Mouse (Mus musculus) colon, adult 2 months (tissue): ENCODE data around the gene Btn2a2. TPM values are rescaled to one million over a fixed set of nuclear protein-coding genes. Genes with fewer than 3 reads are reported as not detected.

Experiments
- polyA plus RNA-seq: library from polyadenylated mRNA; depleted of rRNA; stranded (reverse); fragments of >200 nt; gene quantifications from 2 replicates; pipeline ENCODE4 v1.2.3, GENCODE M21; 2012; rRNA removed

Gene Btn2a2
- polyA plus RNA-seq = not detected in 2 replicates

GRCm38 (mm10) chr13:23488400-23489322, at the start of gene Btn2a2:
Btn2a2 (minus strand) TSS chr13:23488857.

GRCm38 (mm10) chr13:23535137-23536075, 46.7 kb upstream of the Btn2a2 start, which contains the start of gene Hist1h3g:
Hist1h3g (plus strand) TSS chr13:23535422.

GRCm38 (mm10) chr13:23533560-23534367, 45.1 kb upstream of the Btn2a2 start, which contains the start of gene Hist1h2af:
Hist1h2af (plus strand) TSS chr13:23533906.

DNA sequence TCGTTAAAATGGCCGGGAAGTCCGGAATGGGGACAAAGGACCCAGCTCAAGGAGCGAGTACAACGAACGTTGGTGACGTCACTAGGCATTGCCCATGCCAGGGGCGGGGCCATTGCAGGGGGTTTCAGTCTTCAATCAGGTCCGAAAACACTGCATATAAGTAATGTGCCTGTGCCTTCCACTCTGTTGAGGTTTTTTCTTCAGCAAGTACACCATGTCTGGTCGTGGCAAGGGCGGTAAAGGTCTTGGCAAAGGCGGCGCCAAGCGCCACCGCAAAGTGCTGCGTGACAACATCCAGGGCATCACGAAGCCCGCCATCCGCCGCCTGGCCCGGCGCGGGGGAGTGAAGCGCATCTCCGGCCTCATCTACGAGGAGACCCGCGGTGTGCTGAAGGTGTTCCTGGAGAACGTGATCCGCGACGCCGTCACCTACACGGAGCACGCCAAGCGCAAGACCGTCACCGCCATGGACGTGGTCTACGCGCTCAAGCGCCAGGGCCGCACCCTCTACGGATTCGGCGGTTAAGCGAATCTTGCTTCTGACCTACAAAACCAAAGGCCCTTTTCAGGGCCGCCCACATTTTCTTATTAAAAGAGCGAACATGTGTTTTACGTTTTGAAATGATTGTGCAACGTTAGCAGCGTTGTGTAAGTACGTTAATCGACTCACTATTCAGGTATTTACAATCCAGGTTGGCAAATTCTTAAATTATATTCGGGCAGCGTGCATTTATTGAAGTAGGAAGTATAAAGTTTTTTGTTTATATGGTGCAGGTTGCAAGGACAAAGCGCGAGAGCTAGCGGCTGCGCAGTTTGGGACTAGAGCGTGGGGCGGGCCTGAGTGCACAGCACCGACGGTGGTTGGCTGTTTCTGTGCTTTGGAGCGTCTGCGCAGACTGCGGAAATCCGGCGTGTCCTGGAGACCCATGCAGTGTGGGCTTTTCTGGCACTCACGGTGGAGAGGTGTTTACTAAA, 42.5 kb upstream of the Btn2a2 start, which contains the start of gene Hist1h4h:
Hist1h4h (plus strand) TSS at position 150 of the 975 bp plus-strand sequence.

DNA sequence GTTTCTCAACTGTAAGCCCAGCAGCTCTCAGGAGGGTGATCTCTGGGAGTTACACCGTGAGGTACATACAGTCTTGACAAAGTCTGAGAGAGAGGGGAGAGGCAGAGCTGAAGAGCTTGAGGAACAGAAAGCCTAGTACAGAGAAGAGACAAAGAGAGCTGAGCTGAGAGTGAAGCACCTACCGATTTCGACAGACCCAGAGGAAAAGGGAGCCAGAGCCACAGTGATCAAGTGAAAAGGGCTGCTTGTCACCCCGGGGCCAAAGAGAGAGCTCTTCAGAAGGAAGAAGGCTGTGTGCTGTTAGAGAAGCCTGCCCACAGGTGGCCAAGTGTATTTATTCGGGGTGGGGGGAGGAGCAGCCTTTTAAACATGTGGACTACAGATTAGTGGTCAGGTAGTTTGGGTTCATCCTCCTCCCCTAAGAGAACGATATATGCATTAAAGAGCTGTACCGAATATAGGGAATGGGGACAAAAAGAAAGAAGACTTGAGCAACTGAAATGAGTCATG, 23.0 kb downstream of the Btn2a2 start, which contains the start of gene Btn1a1:
Btn1a1 (minus strand) TSS at position 302 of the 510 bp plus-strand sequence.

Other genes starting within 250 kb of the Btn2a2 start
- not detected in 2 replicates for gene Vmn1r223, start 241.7 kb downstream of the Btn2a2 start, polyA plus RNA-seq
- 0.49 and 0.74 TPM in 2 replicates for gene Zfp322a, start 119.6 kb downstream of the Btn2a2 start, polyA plus RNA-seq
- gene Abt1, start 65.0 kb downstream of the Btn2a2 start, polyA plus RNA-seq = 1.9 and 2.0 TPM in 2 replicates
- gene Btn1a1, start 23.0 kb downstream of the Btn2a2 start, polyA plus RNA-seq = 1.8 and 2.3 TPM in 2 replicates
- gene Hist1h4h, start 42.2 kb upstream of the Btn2a2 start, polyA plus RNA-seq = 42.2 and 63.4 TPM in 2 replicates
- gene Hist1h2af, start 45.0 kb upstream of the Btn2a2 start, polyA plus RNA-seq = 245 and 289 TPM in 2 replicates
- gene Hist1h3g, start 46.6 kb upstream of the Btn2a2 start, polyA plus RNA-seq = 23.2 and 33.2 TPM in 2 replicates
- gene Hist1h2bh, start 54.5 kb upstream of the Btn2a2 start, polyA plus RNA-seq = 4.9 and 5.3 TPM in 2 replicates
- gene Hist1h3f, start 55.2 kb upstream of the Btn2a2 start, polyA plus RNA-seq = 5.0 and 6.7 TPM in 2 replicates
- 13.1 and 22.8 TPM in 2 replicates for gene Hist1h4f, start 62.8 kb upstream of the Btn2a2 start, polyA plus RNA-seq
- gene Hist1h1d, start 64.4 kb upstream of the Btn2a2 start, polyA plus RNA-seq = 0.45 and 0.47 TPM in 2 replicates
- gene Hist1h3e, start 73.5 kb upstream of the Btn2a2 start, polyA plus RNA-seq = 32.1 and 36.8 TPM in 2 replicates
- 15.1 and 16.2 TPM in 2 replicates for gene Hist1h2ae, start 82.4 kb upstream of the Btn2a2 start, polyA plus RNA-seq
- 49.0 and 58.2 TPM in 2 replicates for gene Hist1h2bg, start 82.5 kb upstream of the Btn2a2 start, polyA plus RNA-seq
- 11.4 and 19.0 TPM in 2 replicates for gene Hist1h2bf, start 85.3 kb upstream of the Btn2a2 start, polyA plus RNA-seq
- 6.9 and 11.5 TPM in 2 replicates for gene Hist1h2ad, start 85.5 kb upstream of the Btn2a2 start, polyA plus RNA-seq
- 13.8 and 18.8 TPM in 2 replicates for gene Hist1h3d, start 86.9 kb upstream of the Btn2a2 start, polyA plus RNA-seq
- 12.3 and 14.7 TPM in 2 replicates for gene Hist1h4d, start 92.7 kb upstream of the Btn2a2 start, polyA plus RNA-seq
- 3.1 and 3.3 TPM in 2 replicates for gene Hist1h2be, start 132.3 kb upstream of the Btn2a2 start, polyA plus RNA-seq
- 3.2 and 3.9 TPM in 2 replicates for gene Hist1h1e, start 133.7 kb upstream of the Btn2a2 start, polyA plus RNA-seq
- 2.4 and 3.8 TPM in 2 replicates for gene Hist1h2ac, start 195.1 kb upstream of the Btn2a2 start, polyA plus RNA-seq
- gene Hist1h2bc, start 195.3 kb upstream of the Btn2a2 start, polyA plus RNA-seq = 410 and 605 TPM in 2 replicates
- gene Hist1h1t, start 207.0 kb upstream of the Btn2a2 start, polyA plus RNA-seq = not detected in 2 replicates
- gene Hist1h4c, start 209.6 kb upstream of the Btn2a2 start, polyA plus RNA-seq = 20.7 and 21.2 TPM in 2 replicates
- gene Hfe, start 222.0 kb upstream of the Btn2a2 start, polyA plus RNA-seq = 9.4 and 10.3 TPM in 2 replicates
- 204 and 212 TPM in 2 replicates for gene Hist1h1c, start 250.0 kb upstream of the Btn2a2 start, polyA plus RNA-seq